ENCODE assay signal across 18 mouse cellular contexts in the genomic region with DNA sequence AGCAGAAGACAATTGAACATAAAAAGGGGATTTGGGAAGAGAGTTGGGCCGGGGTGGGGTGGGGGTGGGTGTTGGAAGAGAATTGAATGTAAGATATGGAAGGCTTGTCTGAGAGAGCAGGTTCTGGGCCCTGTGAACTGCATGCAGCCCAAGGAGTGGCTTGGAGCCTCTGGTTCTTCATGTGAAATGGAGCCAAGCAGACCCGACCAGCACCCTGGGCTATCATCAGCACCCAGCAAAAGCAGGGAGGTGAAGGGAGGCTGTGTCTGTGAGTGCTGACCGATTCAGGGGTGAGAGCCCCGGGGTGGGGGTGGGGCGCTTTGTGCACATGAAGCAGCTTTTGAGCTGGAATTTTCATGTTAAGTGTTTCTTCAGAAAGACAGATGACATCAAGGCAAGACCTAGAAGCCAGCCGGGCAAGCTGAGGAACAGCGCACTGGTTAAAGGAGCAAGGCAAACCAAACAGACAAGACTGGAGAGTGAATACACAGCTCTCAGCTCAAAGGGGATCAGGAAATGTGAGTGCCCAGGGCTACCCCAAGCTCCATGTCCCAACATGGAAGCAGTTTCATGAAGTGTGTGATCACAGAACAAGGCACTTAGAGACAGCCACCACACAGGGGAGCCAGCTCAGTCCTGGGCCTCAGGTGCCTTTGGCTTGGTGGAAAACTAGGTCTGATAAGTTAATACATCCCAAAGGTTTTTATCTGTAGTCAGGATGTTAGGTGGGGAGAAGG. TPM values are rescaled to one million over a fixed set of nuclear protein-coding genes. Genes with fewer than 3 reads are reported as not detected.
DNase-seq lines count a peak whose midpoint lies in the region; ATAC-seq and TF ChIP-seq lines count a peak whose summit lies in the region.
"Had no signal": no experiment of that assay in that cellular context is flagged by ENCODE, and none has a peak within 500 bp of the region (broad histone marks: within the 10 kb centered on the region; RNA-seq: fewer than 3 reads in every experiment).

No protein-coding gene starts in this region.

- no peaks in the 10 kb centered on the region for H3K9me3 ChIP-seq in kidney, postnatal 0 days (replicated peaks; ENCODE audit: low read length)
- H3K9me3 ChIP-seq in kidney, embryonic 16.5 days (ENCODE audit: low read length): no peaks in the 10 kb centered on the region
- H3K9me3 ChIP-seq: embryonic facial prominence, embryonic 13.5 days; forebrain, embryonic 10.5 days; heart, embryonic 15.5 days; hindbrain, embryonic 12.5 days; liver, embryonic 15.5 days had no signal

- peaks cover 18% of the 10 kb centered on the region for H3K4me1 ChIP-seq in kidney, postnatal 0 days (replicated peaks; ENCODE audit: insufficient read depth, low read length)
- H3K4me1 ChIP-seq in kidney, embryonic 16.5 days (ENCODE audit: insufficient read depth, low read length): peaks cover 25% of the 10 kb centered on the region
- peaks cover 46% of the 10 kb centered on the region for H3K4me1 ChIP-seq in thymus, adult 2 months (replicated peaks; ENCODE audit: control insufficient read depth, insufficient read depth, low read length)

- peak; percentile 36; the same call in 1 of the 2 replicates for TF ChIP-seq CTCF in kidney, postnatal 0 days (IDR thresholded peaks at IDR 0.05; ENCODE audit: low read depth)
- no peak for TF ChIP-seq CTCF in thymus, adult 2 months (IDR thresholded peaks at IDR 0.05; ENCODE audit: borderline replicate concordance, control insufficient read depth, extremely low read depth, insufficient read depth, low read length, poor library complexity)

- no peak for DNase-seq in kidney, postnatal 0 days (ENCODE audit: low spot score)
- DNase-seq in MN1 (ENCODE audit: low spot score): peak; percentile 11
- DNase-seq in liver: peak; percentile 5
- peak; percentile 36 for DNase-seq in splenic B cell, adult 2 months (ENCODE audit: low read depth, low spot score)
- no peak for DNase-seq in thymus, adult 2 months
- no peak for DNase-seq in embryo, embryonic 9.5 days (ENCODE audit: extremely low spot score)
- DNase-seq in left cerebral cortex, adult 11 months (ENCODE audit: low spot score): no peak
- DNase-seq: cerebellum, adult 18-20 months; layer of hippocampus, postnatal 36 days; left cerebral cortex, postnatal 4 days; midbrain, embryonic 14.5 days; right cerebral cortex, postnatal 25 days had no signal

- no peaks in the 10 kb centered on the region for H3K27me3 ChIP-seq in kidney, postnatal 0 days (ENCODE audit: insufficient read depth, low read length)
- H3K27me3 ChIP-seq in kidney, embryonic 16.5 days (ENCODE audit: insufficient read depth, low read length): no peaks in the 10 kb centered on the region
- H3K27me3 ChIP-seq in splenic B cell, adult 2 months (ENCODE audit: control insufficient read depth, insufficient read depth, low read length, poor library complexity, severe bottlenecking): no peaks in the 10 kb centered on the region
- H3K27me3 ChIP-seq in thymus, adult 2 months (ENCODE audit: control insufficient read depth, insufficient read depth, low read length): no peaks in the 10 kb centered on the region
- H3K27me3 ChIP-seq: heart, embryonic 15.5 days; hindbrain, embryonic 12.5 days; liver, embryonic 15.5 days had no signal

- no peak for ATAC-seq in kidney, postnatal 0 days (replicated peaks; ENCODE audit: low FRiP score, low read depth)
- ATAC-seq in kidney, embryonic 16.5 days (ENCODE audit: low FRiP score, low TSS enrichment): no peak

- WGBS in kidney, postnatal 0 days: 78% methylated on average over 7 of the region's 7 CpGs
- 83% methylated on average over 7 of the region's 7 CpGs for WGBS in kidney, embryonic 16.5 days
- WGBS in thymus, adult 2 months: 93% methylated on average over 7 of the region's 7 CpGs

- no peak for TF ChIP-seq POLR2A in thymus, adult 2 months (IDR thresholded peaks at IDR 0.05; ENCODE audit: control insufficient read depth, extremely low read depth, insufficient read depth, low read length, poor library complexity)

- H3K4me2 ChIP-seq in kidney, postnatal 0 days (ENCODE audit: low read length): no peak overlapping the region
- H3K4me2 ChIP-seq in kidney, embryonic 16.5 days (replicated peaks; ENCODE audit: low read depth, low read length): no peak overlapping the region
- H3K4me2 ChIP-seq: embryonic facial prominence, embryonic 13.5 days; heart, embryonic 15.5 days; hindbrain, embryonic 12.5 days had no signal

- H3K36me3 ChIP-seq in kidney, postnatal 0 days (ENCODE audit: insufficient read depth, low read length): no peaks in the 10 kb centered on the region
- H3K36me3 ChIP-seq in kidney, embryonic 16.5 days (ENCODE audit: insufficient read depth, low read length): no peaks in the 10 kb centered on the region
- H3K36me3 ChIP-seq in splenic B cell, adult 2 months (ENCODE audit: control insufficient read depth, insufficient read depth, low read length, poor library complexity, severe bottlenecking): no peaks in the 10 kb centered on the region
- no peaks in the 10 kb centered on the region for H3K36me3 ChIP-seq in thymus, adult 2 months (ENCODE audit: control insufficient read depth, insufficient read depth, low read length)
- H3K36me3 ChIP-seq: embryonic facial prominence, embryonic 13.5 days; forebrain, embryonic 10.5 days; heart, embryonic 15.5 days; hindbrain, embryonic 12.5 days; liver, embryonic 15.5 days had no signal

- H3K27ac ChIP-seq in kidney, postnatal 0 days: no peak overlapping the region
- H3K27ac ChIP-seq in kidney, embryonic 16.5 days (ENCODE audit: low read length): no peak overlapping the region
- no peak overlapping the region for H3K27ac ChIP-seq in thymus, adult 2 months (ENCODE audit: control insufficient read depth, insufficient read depth, low read length)
- H3K27ac ChIP-seq: embryonic facial prominence, embryonic 13.5 days; forebrain, embryonic 10.5 days; heart, embryonic 15.5 days; hindbrain, embryonic 12.5 days; liver, embryonic 15.5 days had no signal

- no peak overlapping the region for H3K9ac ChIP-seq in kidney, postnatal 0 days (ENCODE audit: low read depth, low read length)
- no peak overlapping the region for H3K9ac ChIP-seq in kidney, embryonic 16.5 days (replicated peaks; ENCODE audit: low read length)
- H3K9ac ChIP-seq: embryonic facial prominence, embryonic 13.5 days; heart, embryonic 15.5 days; hindbrain, embryonic 12.5 days; liver, embryonic 15.5 days had no signal

- H3K4me3 ChIP-seq in kidney, postnatal 0 days (replicated peaks; ENCODE audit: low read depth, low read length): no peak overlapping the region
- H3K4me3 ChIP-seq in kidney, embryonic 16.5 days (ENCODE audit: low read length): no peak overlapping the region
- H3K4me3 ChIP-seq in thymus, adult 2 months (ENCODE audit: control insufficient read depth, insufficient read depth, low read length): no peak overlapping the region
- H3K4me3 ChIP-seq: embryonic facial prominence, embryonic 13.5 days; forebrain, embryonic 10.5 days; heart, embryonic 15.5 days; hindbrain, embryonic 12.5 days; liver, embryonic 15.5 days had no signal

RNA-seq across cellular contexts. Expression of a gene that starts 40.1 kb away (rescaled TPM):
- 41.7 and 41.9 TPM in 2 replicates for polyA plus RNA-seq in kidney, postnatal 0 days (2015; fragmentation: Nextera tagmentation; extraction: Ambion mirVana)
- polyA plus RNA-seq in kidney, embryonic 16.5 days (2015; fragmentation: Nextera tagmentation; extraction: Ambion mirVana): 31.9 and 34.0 TPM in 2 replicates
- polyA plus RNA-seq in thymus, adult 2 months (2012; rRNA removed): 11.2 and 12.5 TPM in 2 replicates

Comparison
In these comparisons a context has a peak if more than half of its experiments do, and no peak if none do; other contexts are left out.
1. DNase-seq: peak in MN1 (single experiment), liver (single experiment) and splenic B cell, adult 2 months (single experiment); none in kidney, postnatal 0 days (single experiment), thymus, adult 2 months (single experiment), embryo, embryonic 9.5 days (single experiment) and left cerebral cortex, adult 11 months (single experiment).